Mouse (Mus musculus): Measurements from ENCODE around the gene Hdac5. TPM values are rescaled to one million over a fixed set of nuclear protein-coding genes. Genes with fewer than 3 reads are reported as not detected.

Hdac5 gene
- total and polyA plus RNA-seq, 2 experiments from 2014 or later = 69.4 to 170 TPM

- no peak for TF ChIP-seq CTCF (IDR thresholded peaks at IDR 0.05; ENCODE audit: low read depth)
- Histone ChIP-seq H3K4me2 (ENCODE audit: low read depth) (peak overlapping the region; percentile 64), H3K9ac (peak overlapping the region; percentile 93), H3K4me3 (ENCODE audit: low read depth, low read length) (peak overlapping the region; percentile 92), H3K36me3 (ENCODE audit: insufficient read depth) (peaks cover 16% of the 10 kb centered on the region), H3K27ac (ENCODE audit: low read depth, low read length) (peak overlapping the region; percentile 96), H3K4me1 (ENCODE audit: insufficient read depth) (peaks cover 25% of the 10 kb centered on the region), H3K27me3 (ENCODE audit: insufficient read depth, low read length) (no peaks in the 10 kb centered on the region), H3K9me3 (ENCODE audit: low read length) (no peaks in the 10 kb centered on the region)
- 34% methylated on average over 3 of the region's 3 CpGs for WGBS
- DNase-seq (peak; percentile 23), ATAC-seq (no peak)
Measured at GRCm38 (mm10) chr11:102185677-102186076, 44.3 kb downstream of the Hdac5 start.

DNA sequence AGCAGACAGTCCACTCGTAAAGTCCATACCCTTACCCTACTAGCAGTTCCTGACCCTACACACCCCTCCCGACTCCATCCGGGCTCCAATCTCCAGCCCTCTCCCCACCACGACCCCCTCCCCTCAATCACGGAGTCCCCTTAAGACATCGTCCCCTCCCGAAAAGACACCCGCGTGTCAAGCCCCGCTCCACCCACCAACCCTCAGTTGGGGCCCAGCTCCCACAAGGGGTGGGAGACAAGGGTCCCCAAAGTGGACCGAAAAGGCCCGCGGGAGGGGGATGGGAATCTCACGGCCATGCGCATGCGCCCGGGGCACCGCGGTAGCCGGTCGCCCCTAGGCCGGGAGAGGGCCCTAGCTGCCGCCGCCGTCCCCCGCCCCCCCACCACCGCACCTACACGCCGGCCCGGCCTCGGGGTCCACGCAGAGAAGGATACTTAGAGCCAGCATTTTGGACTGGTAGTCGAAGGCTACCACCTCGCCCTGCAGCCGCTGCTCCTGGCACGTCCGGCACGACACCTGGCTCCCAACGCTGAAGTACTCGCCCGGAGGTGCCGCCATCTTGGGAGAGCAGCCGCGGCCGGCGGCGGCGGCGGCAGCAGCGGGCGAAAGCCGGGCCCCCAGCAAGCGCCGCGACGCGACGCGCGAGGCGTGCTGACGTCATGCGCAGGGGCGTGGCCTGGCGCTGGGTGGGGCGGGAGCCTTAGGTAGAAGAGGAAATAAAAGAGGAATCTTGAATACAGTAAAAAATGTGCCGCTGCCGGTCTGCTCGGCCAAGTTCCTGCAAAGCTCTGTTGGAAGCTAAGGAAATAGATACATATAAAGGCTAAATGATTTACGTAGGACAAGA, 45.1 kb downstream of the Hdac5 start, which contains the start of gene Lsm12:
Gene Lsm12 (minus strand): TSS at position 651 of the 850 bp plus-strand sequence.
- Histone ChIP-seq H3K27ac (ENCODE audit: low read depth, low read length) (peak within 1 kb of the TSS; percentile 96), H3K4me2 (ENCODE audit: low read depth) (peak within 1 kb of the TSS; percentile 64), H3K36me3 (ENCODE audit: insufficient read depth) (peaks cover 18% of the 10 kb centered on the region), H3K9me3 (ENCODE audit: low read length) (no peaks in the 10 kb centered on the region), H3K4me1 (ENCODE audit: insufficient read depth) (peaks cover 21% of the 10 kb centered on the region), H3K27me3 (ENCODE audit: insufficient read depth, low read length) (no peaks in the 10 kb centered on the region), H3K9ac (peak within 1 kb of the TSS; percentile 93), H3K4me3 (ENCODE audit: low read depth, low read length) (peak within 1 kb of the TSS; percentile 92)
- DNase-seq (peak; percentile 97), ATAC-seq (peak; percentile 88)
- TF ChIP-seq CTCF (IDR thresholded peaks at IDR 0.05; ENCODE audit: low read depth) = no peak
- 4% methylated on average over 69 of the region's 70 CpGs for WGBS

- peak overlapping the region; percentile 64 for H3K4me2 ChIP-seq (ENCODE audit: low read depth)
- peak overlapping the region; percentile 96 for H3K27ac ChIP-seq (ENCODE audit: low read depth, low read length)
- H3K4me3 ChIP-seq (ENCODE audit: low read depth, low read length) = peak overlapping the region; percentile 92
- peak overlapping the region; percentile 93 for H3K9ac ChIP-seq
- H3K27me3 ChIP-seq (ENCODE audit: insufficient read depth, low read length) = no peaks in the 10 kb centered on the region
- DNase-seq = no peak
- peaks cover 20% of the 10 kb centered on the region for H3K36me3 ChIP-seq (ENCODE audit: insufficient read depth)
- 5% methylated on average over 7 of the region's 7 CpGs for WGBS
- no peaks in the 10 kb centered on the region for H3K9me3 ChIP-seq (ENCODE audit: low read length)
- peaks cover 20% of the 10 kb centered on the region for H3K4me1 ChIP-seq (ENCODE audit: insufficient read depth)
- ATAC-seq = 0 out of 2 replicates have a peak, but pooled peaks have one; percentile 12
- TF ChIP-seq CTCF (IDR thresholded peaks at IDR 0.05; ENCODE audit: low read depth) = no peak
Measured at GRCm38 (mm10) chr11:102184253-102184645, 45.7 kb downstream of the Hdac5 start.

- H3K36me3 ChIP-seq (ENCODE audit: insufficient read depth) = peaks cover 45% of the 10 kb centered on the region
- H3K27me3 ChIP-seq (ENCODE audit: insufficient read depth, low read length) = no peaks in the 10 kb centered on the region
- H3K27ac ChIP-seq (ENCODE audit: low read depth, low read length) = no peak overlapping the region
- H3K4me3 ChIP-seq (ENCODE audit: low read depth, low read length) = no peak overlapping the region
- H3K9ac ChIP-seq = no peak overlapping the region
- H3K4me2 ChIP-seq (ENCODE audit: low read depth) = no peak overlapping the region
- H3K4me1 ChIP-seq (ENCODE audit: insufficient read depth) = 0 out of 2 replicates have a peak, but pooled peaks cover 8% of the 10 kb centered on the region
- DNase-seq (no peak), ATAC-seq (no peak)
- no peak for TF ChIP-seq CTCF (IDR thresholded peaks at IDR 0.05; ENCODE audit: low read depth)
- no peaks in the 10 kb centered on the region for H3K9me3 ChIP-seq (ENCODE audit: low read length)
Measured at GRCm38 (mm10) chr11:102179836-102180235, 50.1 kb downstream of the Hdac5 start.

- Histone ChIP-seq H3K27ac (ENCODE audit: low read depth, low read length) (no peak overlapping the region), H3K4me1 (ENCODE audit: insufficient read depth) (no peaks in the 10 kb centered on the region), H3K9me3 (ENCODE audit: low read length) (no peaks in the 10 kb centered on the region), H3K27me3 (ENCODE audit: insufficient read depth, low read length) (no peaks in the 10 kb centered on the region), H3K9ac (no peak overlapping the region), H3K4me2 (ENCODE audit: low read depth) (no peak overlapping the region), H3K4me3 (ENCODE audit: low read depth, low read length) (no peak overlapping the region), H3K36me3 (ENCODE audit: insufficient read depth) (peaks cover 42% of the 10 kb centered on the region)
- no peak for TF ChIP-seq CTCF (IDR thresholded peaks at IDR 0.05; ENCODE audit: low read depth)
- DNase-seq = no peak
- ATAC-seq = no peak
- WGBS = 83% methylated on average over 5 of the region's 5 CpGs
Measured at GRCm38 (mm10) chr11:102168689-102169088, 61.3 kb downstream of the Hdac5 start.

DNA sequence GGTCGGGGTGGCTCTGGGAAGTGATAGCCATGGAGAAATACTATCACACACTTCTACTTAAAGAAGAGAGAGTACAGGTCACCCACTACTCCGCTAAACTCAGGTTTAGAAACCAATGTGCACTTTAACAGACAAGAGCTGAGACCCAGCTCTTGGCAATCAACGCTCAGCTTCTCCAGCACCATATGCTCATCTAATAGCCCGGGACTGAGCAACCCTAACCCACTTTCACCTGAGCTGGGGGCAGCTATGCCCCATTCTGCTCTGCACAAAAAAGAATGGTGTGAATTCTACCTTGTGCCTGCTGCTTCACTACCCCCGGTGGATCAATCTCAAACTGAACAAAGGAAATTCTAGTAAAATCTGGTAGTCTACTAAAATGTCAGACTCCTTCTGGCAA, 62.4 kb downstream of the Hdac5 start:
- Histone ChIP-seq H3K9ac (no peak overlapping the region), H3K27ac (ENCODE audit: low read depth, low read length) (no peak overlapping the region), H3K9me3 (ENCODE audit: low read length) (no peaks in the 10 kb centered on the region), H3K4me1 (ENCODE audit: insufficient read depth) (no peaks in the 10 kb centered on the region), H3K36me3 (ENCODE audit: insufficient read depth) (peaks cover 49% of the 10 kb centered on the region), H3K27me3 (ENCODE audit: insufficient read depth, low read length) (no peaks in the 10 kb centered on the region), H3K4me3 (ENCODE audit: low read depth, low read length) (no peak overlapping the region), H3K4me2 (ENCODE audit: low read depth) (no peak overlapping the region)
- DNase-seq = no peak
- 80% methylated on average over 5 of the region's 5 CpGs for WGBS
- no peak for TF ChIP-seq CTCF (IDR thresholded peaks at IDR 0.05; ENCODE audit: low read depth)
- ATAC-seq = no peak

DNA sequence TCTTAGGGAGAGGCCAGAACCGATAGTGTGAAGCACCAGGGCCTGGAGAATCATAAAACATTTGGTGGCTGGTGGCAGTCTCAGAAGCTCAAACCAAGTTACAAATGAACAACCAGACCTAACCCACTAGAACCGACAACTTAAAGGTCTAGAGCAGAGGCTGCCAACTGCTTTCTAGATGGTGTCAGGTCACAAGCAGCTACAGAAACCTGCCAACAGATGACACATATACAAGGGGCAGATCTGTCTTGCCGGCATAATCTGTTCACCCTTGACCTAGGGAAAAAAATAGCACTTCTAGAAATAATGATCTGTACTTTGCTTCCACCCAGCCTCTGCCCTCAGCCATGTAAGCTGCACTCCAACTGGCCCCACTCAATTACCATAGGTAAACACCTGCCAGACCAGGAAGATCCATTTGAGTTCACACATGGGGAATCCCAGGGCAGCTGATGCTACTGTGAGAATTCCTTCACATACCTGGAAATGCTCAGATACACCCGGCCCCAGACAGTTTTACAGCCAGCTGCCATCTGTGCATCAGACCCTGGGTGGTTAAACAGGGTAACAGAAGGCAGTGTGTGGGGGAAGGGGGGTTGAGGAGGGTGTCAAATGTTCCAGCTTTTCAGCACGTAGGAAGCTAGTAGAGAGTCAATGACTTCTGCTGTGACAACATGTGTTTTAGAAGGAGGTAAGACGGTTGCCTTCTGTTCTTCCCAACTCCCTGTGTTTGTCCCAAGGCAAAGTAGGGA, 63.8 kb downstream of the Hdac5 start:
- WGBS = 71% methylated on average over 6 of the region's 6 CpGs
- Histone ChIP-seq H3K4me2 (ENCODE audit: low read depth) (no peak overlapping the region), H3K4me3 (ENCODE audit: low read depth, low read length) (no peak overlapping the region), H3K36me3 (ENCODE audit: insufficient read depth) (peaks cover 56% of the 10 kb centered on the region), H3K27me3 (ENCODE audit: insufficient read depth, low read length) (no peaks in the 10 kb centered on the region), H3K9ac (no peak overlapping the region), H3K9me3 (ENCODE audit: low read length) (no peaks in the 10 kb centered on the region), H3K27ac (ENCODE audit: low read depth, low read length) (no peak overlapping the region), H3K4me1 (ENCODE audit: insufficient read depth) (no peaks in the 10 kb centered on the region)
- ATAC-seq (peak; percentile 55), DNase-seq (no peak)
- TF ChIP-seq CTCF (IDR thresholded peaks at IDR 0.05; ENCODE audit: low read depth) = no peak

Data from forebrain, postnatal 0 days (tissue).